ENCODE assay signal across 1 mouse cellular context in genomic region chr11:53800036-53800435, GRCm38 (mm10).
A peak's percentile ranks its signal among the peaks of the same experiment; 100 is the strongest.
TF ChIP-seq lines count a peak whose summit lies in the region.

No protein-coding gene starts in this region.

TF ChIP-seq in CH12.LX, 34 proteins besides CTCF, POLR2A, EP300 and RAD21 (continued from another document):
- TF ChIP-seq SIN3A (IDR thresholded peaks at IDR 0.05; ENCODE audit: low read length): 0 out of 2 replicates have a peak, but pooled peaks have one; percentile 22
- TF ChIP-seq CHD2 (IDR thresholded peaks at IDR 0.05; ENCODE audit: low read length): no peak
- TF ChIP-seq NRF1 (IDR thresholded peaks at IDR 0.05; ENCODE audit: low read depth, low read length): no peak
- TF ChIP-seq TCF12 (IDR thresholded peaks at IDR 0.05; ENCODE audit: low read depth, low read length): no peak; the same call in 1 of the 2 replicates
- no peak for TF ChIP-seq SMC3 (IDR thresholded peaks at IDR 0.05; ENCODE audit: low read depth, low read length)
